27 mouse cellular contexts compared by ENCODE assay signal in genomic region chr17:23617087-23617486, GRCm38 (mm10). TPM values are rescaled to one million over a fixed set of nuclear protein-coding genes. Genes with fewer than 3 reads are reported as not detected.
DNase-seq lines count a peak whose midpoint lies in the region; ATAC-seq lines count a peak whose summit lies in the region.
"Had no signal": no experiment of that assay in that cellular context is flagged by ENCODE, and none has a peak within 500 bp of the region (broad histone marks: within the 10 kb centered on the region; RNA-seq: fewer than 3 reads in every experiment).

No protein-coding gene starts in this region.

- H3K36me3 ChIP-seq in hindbrain, embryonic 16.5 days (ENCODE audit: control insufficient read depth, insufficient read depth, low read length): no peaks in the 10 kb centered on the region
- H3K36me3 ChIP-seq: hindbrain, embryonic 13.5 days; limb, embryonic 12.5 days; liver, embryonic 12.5 days; midbrain, embryonic 13.5 days had no signal

- H3K27ac ChIP-seq in hindbrain, embryonic 16.5 days (ENCODE audit: low read depth, low read length): no peak overlapping the region
- H3K27ac ChIP-seq: hindbrain, embryonic 13.5 days; limb, embryonic 12.5 days; liver, embryonic 12.5 days; midbrain, embryonic 13.5 days had no signal

- no peak overlapping the region for H3K4me3 ChIP-seq in hindbrain, embryonic 16.5 days (ENCODE audit: low read length)
- H3K4me3 ChIP-seq: hindbrain, embryonic 13.5 days; limb, embryonic 12.5 days; liver, embryonic 12.5 days; midbrain, embryonic 13.5 days had no signal

- no peak overlapping the region for H3K9ac ChIP-seq in hindbrain, embryonic 16.5 days (ENCODE audit: low read depth, low read length)
- H3K9ac ChIP-seq: hindbrain, embryonic 13.5 days; limb, embryonic 12.5 days; liver, embryonic 12.5 days; midbrain, embryonic 13.5 days had no signal

- ATAC-seq in CD4-positive, CD25-positive, alpha-beta regulatory T cell, adult 4 months: peak; percentile 64
- ATAC-seq in common myeloid progenitor, adult 5-6 weeks (replicated peaks; ENCODE audit: low read depth, poor library complexity, severe bottlenecking): peak; percentile 83
- peak; percentile 68 for ATAC-seq in megakaryocyte-erythroid progenitor cell, adult 5-6 weeks (replicated peaks; ENCODE audit: low FRiP score, low TSS enrichment, poor library complexity, severe bottlenecking)
- no peak for ATAC-seq in hindbrain, embryonic 16.5 days
- ATAC-seq: forebrain, embryonic 16.5 days; intestine, embryonic 16.5 days; liver, embryonic 12.5 days; midbrain, embryonic 13.5 days had no signal

- H3K4me2 ChIP-seq in hindbrain, embryonic 16.5 days (ENCODE audit: low read length): no peak overlapping the region
- H3K4me2 ChIP-seq: heart, embryonic 11.5 days; hindbrain, embryonic 13.5 days; limb, embryonic 12.5 days; liver, embryonic 12.5 days; midbrain, embryonic 13.5 days had no signal

- no peaks in the 10 kb centered on the region for H3K9me3 ChIP-seq in hindbrain, embryonic 16.5 days (ENCODE audit: control insufficient read depth, low read length)
- H3K9me3 ChIP-seq: hindbrain, embryonic 13.5 days; limb, embryonic 12.5 days; liver, embryonic 12.5 days; midbrain, embryonic 13.5 days had no signal

- no peaks in the 10 kb centered on the region for H3K27me3 ChIP-seq in hindbrain, embryonic 16.5 days (replicated peaks; ENCODE audit: control insufficient read depth, insufficient read depth, low read length)
- H3K27me3 ChIP-seq: hindbrain, embryonic 13.5 days had no signal

- WGBS in hindbrain, embryonic 16.5 days: 65% methylated on average over 9 of the region's 9 CpGs

- DNase-seq in A20 (ENCODE audit: low read depth, low spot score): peak; percentile 63
- no peak for DNase-seq in frontal cortex, postnatal 36 days (ENCODE audit: low spot score in 2 of 2)
- no peak for DNase-seq in layer of hippocampus, adult 8-10 months (ENCODE audit: low spot score in 2 of 2)
- DNase-seq: adrenal gland, postnatal 10 days; cerebellum, adult 9-11 months; gastrocnemius, postnatal 36 days; heart, postnatal 14 days; kidney, postnatal 4 days; lung, adult 2 months; lung, postnatal 4 days; thymus, postnatal 25 days had no signal

- no peaks in the 10 kb centered on the region for H3K4me1 ChIP-seq in hindbrain, embryonic 16.5 days (ENCODE audit: control insufficient read depth, insufficient read depth, low read depth, low read length)
- H3K4me1 ChIP-seq: hindbrain, embryonic 13.5 days; limb, embryonic 12.5 days; liver, embryonic 12.5 days; midbrain, embryonic 13.5 days had no signal

RNA-seq across cellular contexts. Expression of gene Zscan10, which starts 16.4 kb away (rescaled TPM):
- polyA plus RNA-seq in CD4-positive, CD25-positive, alpha-beta regulatory T cell, adult 4 months (2017; shearing (Covaris generic)): 1 to 10 TPM; 2.2 to 2.9 TPM
- not detected in 2 replicates for total RNA-seq in common myeloid progenitor, adult 5-6 weeks (2017)
- total RNA-seq in megakaryocyte-erythroid progenitor cell, adult 5-6 weeks (2014; fragmentation: Nextera tagmentation): not detected in 2 replicates
- not detected in 2 replicates for total RNA-seq in megakaryocyte-erythroid progenitor cell, adult 5-6 weeks (2017)
- not detected for total RNA-seq in layer of hippocampus, adult 8-10 months (2022)
- 0.20 and 0.25 TPM in 2 replicates for polyA plus RNA-seq in hindbrain, embryonic 16.5 days (2015; fragmentation: Nextera tagmentation; extraction: Ambion mirVana)
- total RNA-seq: adrenal gland, postnatal 10 days; gastrocnemius, postnatal 36 days; heart, postnatal 14 days; layer of hippocampus, postnatal 10 days; left cerebral cortex, adult 8-10 months had no signal
- polyA plus RNA-seq: forebrain, embryonic 16.5 days; heart, embryonic 11.5 days; intestine, embryonic 16.5 days; liver, embryonic 12.5 days; midbrain, embryonic 13.5 days; neural tube, embryonic 14.5 days; spleen, adult 2 months; stomach, embryonic 16.5 days had no signal

RNA-seq across cellular contexts. Expression of gene Zfp13, which starts 17.8 kb away (rescaled TPM):
- polyA plus RNA-seq in CD4-positive, CD25-positive, alpha-beta regulatory T cell, adult 4 months (2017; shearing (Covaris generic)): under 1 TPM in 1 of 2 experiments, not detected in 1; 0.38 TPM
- total RNA-seq in common myeloid progenitor, adult 5-6 weeks (2017): 0.14 and 1.8 TPM in 2 replicates
- total RNA-seq in megakaryocyte-erythroid progenitor cell, adult 5-6 weeks (2014; fragmentation: Nextera tagmentation): not detected in 2 replicates
- not detected in 2 replicates for total RNA-seq in megakaryocyte-erythroid progenitor cell, adult 5-6 weeks (2017)
- total RNA-seq in layer of hippocampus, adult 8-10 months (2022): 10 to 100 TPM; 28.9 to 32.6 (median 31.6) TPM
- 26.4 and 29.1 TPM in 2 replicates for polyA plus RNA-seq in hindbrain, embryonic 16.5 days (2015; fragmentation: Nextera tagmentation; extraction: Ambion mirVana)

RNA-seq across cellular contexts. Expression of gene Mmp25, which starts 28.0 kb away (rescaled TPM):
- polyA plus RNA-seq in CD4-positive, CD25-positive, alpha-beta regulatory T cell, adult 4 months (2017; shearing (Covaris generic)): 1 to 10 TPM in 1 of 2 experiments, under 1 TPM in 1; 0.42 to 1.6 TPM
- total RNA-seq in common myeloid progenitor, adult 5-6 weeks (2017): 0.24 TPM in 1 of 2 replicates, not detected in the other
- 0.07 TPM in 1 of 2 replicates, not detected in the other for total RNA-seq in megakaryocyte-erythroid progenitor cell, adult 5-6 weeks (2014; fragmentation: Nextera tagmentation)
- not detected in 2 replicates for total RNA-seq in megakaryocyte-erythroid progenitor cell, adult 5-6 weeks (2017)
- total RNA-seq in layer of hippocampus, adult 8-10 months (2022): under 1 TPM; 0.19 to 0.34 (median 0.26) TPM
- 1.2 and 1.5 TPM in 2 replicates for polyA plus RNA-seq in hindbrain, embryonic 16.5 days (2015; fragmentation: Nextera tagmentation; extraction: Ambion mirVana)
- total RNA-seq: gastrocnemius, postnatal 36 days had no signal

RNA-seq across cellular contexts. Expression of gene Bicdl2, which starts 43.2 kb away (rescaled TPM):
- polyA plus RNA-seq in CD4-positive, CD25-positive, alpha-beta regulatory T cell, adult 4 months (2017; shearing (Covaris generic)): under 1 TPM; 0.22 to 0.66 TPM
- not detected in 2 replicates for total RNA-seq in common myeloid progenitor, adult 5-6 weeks (2017)
- not detected in 2 replicates for total RNA-seq in megakaryocyte-erythroid progenitor cell, adult 5-6 weeks (2014; fragmentation: Nextera tagmentation)
- not detected in 2 replicates for total RNA-seq in megakaryocyte-erythroid progenitor cell, adult 5-6 weeks (2017)
- not detected for total RNA-seq in layer of hippocampus, adult 8-10 months (2022)
- 0.19 TPM in 1 of 2 replicates, not detected in the other for polyA plus RNA-seq in hindbrain, embryonic 16.5 days (2015; fragmentation: Nextera tagmentation; extraction: Ambion mirVana)
- total RNA-seq: adrenal gland, postnatal 10 days; gastrocnemius, postnatal 36 days; heart, postnatal 14 days; layer of hippocampus, postnatal 10 days; left cerebral cortex, adult 8-10 months had no signal
- polyA plus RNA-seq: liver, embryonic 12.5 days had no signal

RNA-seq across cellular contexts. Expression of gene Zfp213, which starts 53.0 kb away (rescaled TPM):
- 1 to 10 TPM; 3.4 to 4.3 TPM for polyA plus RNA-seq in CD4-positive, CD25-positive, alpha-beta regulatory T cell, adult 4 months (2017; shearing (Covaris generic))
- total RNA-seq in common myeloid progenitor, adult 5-6 weeks (2017): 8.9 and 10.1 TPM in 2 replicates
- 7.4 and 7.8 TPM in 2 replicates for total RNA-seq in megakaryocyte-erythroid progenitor cell, adult 5-6 weeks (2014; fragmentation: Nextera tagmentation)
- total RNA-seq in megakaryocyte-erythroid progenitor cell, adult 5-6 weeks (2017): 4.9 and 7.5 TPM in 2 replicates
- 1 to 10 TPM; 6.2 to 8.4 (median 7.1) TPM for total RNA-seq in layer of hippocampus, adult 8-10 months (2022)
- polyA plus RNA-seq in hindbrain, embryonic 16.5 days (2015; fragmentation: Nextera tagmentation; extraction: Ambion mirVana): 17.0 and 18.0 TPM in 2 replicates

Comparison
In these comparisons a context has a peak if more than half of its experiments do, and no peak if none do; other contexts are left out.
1. RNA of gene Zfp13, which starts 17.8 kb away (total RNA-seq): 28.9 to 32.6 TPM in layer of hippocampus, adult 8-10 months; 0.14 to 1.8 TPM in common myeloid progenitor, adult 5-6 weeks and not detected in megakaryocyte-erythroid progenitor cell, adult 5-6 weeks; every median in the first group is over 10 times any median in the second.